Mouse (Mus musculus): ENCODE measurements around the gene Hdc. TPM values are rescaled to one million over a fixed set of nuclear protein-coding genes. Genes with fewer than 3 reads are reported as not detected.
A peak's percentile ranks its signal among the peaks of the same experiment; 100 is the strongest.

Gene Hdc
- total and polyA plus RNA-seq, 2 experiments, result 1.7 to 1.8 TPM

DNA sequence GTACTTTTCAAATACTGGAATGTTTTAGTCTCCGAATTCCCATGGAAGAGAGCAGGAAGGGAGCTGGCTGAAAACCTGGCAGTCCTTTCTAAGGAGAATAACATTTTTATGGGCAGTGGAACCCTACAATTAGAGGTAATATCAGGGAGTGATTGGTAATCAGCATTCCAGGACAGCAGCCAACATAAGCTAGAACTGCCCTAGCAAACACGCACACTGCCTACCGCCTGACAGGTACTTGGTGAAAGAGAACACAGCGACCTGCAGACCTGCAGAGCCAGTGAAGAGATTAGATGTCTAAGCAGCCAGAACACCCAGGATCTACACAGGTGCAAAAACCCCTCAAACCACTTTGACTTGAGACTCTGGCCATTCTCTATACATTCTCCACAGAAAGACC lies 46.4 kb downstream of the Hdc start:
- peak; percentile 59 for DNase-seq (ENCODE audit: extremely low read depth, low read depth, low spot score)
- Histone ChIP-seq H3K4me1 (ENCODE audit: control insufficient read depth, insufficient read depth, low read length) (peaks cover 15% of the 10 kb centered on the region), H3K36me3 (ENCODE audit: control insufficient read depth, insufficient read depth, low read length) (peaks cover 95% of the 10 kb centered on the region), H3K79me2 (ENCODE audit: control insufficient read depth, insufficient read depth, low read length) (no peaks in the 10 kb centered on the region), H3K27me3 (ENCODE audit: control insufficient read depth, insufficient read depth, low read length) (no peaks in the 10 kb centered on the region), H3K4me3 (ENCODE audit: insufficient read depth, low read depth, low read length) (no peak overlapping the region), H3K9ac (ENCODE audit: low read depth, low read length) (no peak overlapping the region), H3K27ac (replicated peaks; ENCODE audit: insufficient read depth, low read depth, low read length) (no peak overlapping the region)
- no peak for TF ChIP-seq CTCF (IDR thresholded peaks at IDR 0.05; ENCODE audit: low read depth, low read length)
- no peak for TF ChIP-seq POLR2A (IDR thresholded peaks at IDR 0.05; ENCODE audit: extremely low read depth, insufficient read depth, low read length)
- 35% methylated on average over 4 of the region's 4 CpGs for WGBS

DNA sequence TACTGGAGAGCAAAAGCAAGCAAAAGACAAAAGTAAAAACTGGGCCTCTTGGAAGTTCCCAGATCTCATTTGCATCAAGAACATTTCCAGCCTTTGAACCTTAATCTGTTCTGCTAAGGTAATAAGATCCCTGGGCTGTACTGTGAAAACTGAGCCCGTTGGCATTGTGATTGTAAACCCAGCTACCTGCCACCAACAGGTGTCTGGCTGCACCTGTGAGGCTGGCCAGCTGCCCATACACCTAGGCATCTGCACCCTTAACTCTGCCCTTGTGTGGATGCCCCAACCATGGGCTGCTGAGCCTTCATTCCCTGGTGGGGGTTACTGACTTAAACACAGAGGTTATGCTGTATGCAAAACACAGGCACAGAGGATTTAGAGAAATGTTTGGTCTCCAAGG lies 46.9 kb downstream of the Hdc start:
- DNase-seq (ENCODE audit: extremely low read depth, low read depth, low spot score), result no peak
- peaks cover 15% of the 10 kb centered on the region for H3K4me1 ChIP-seq (ENCODE audit: control insufficient read depth, insufficient read depth, low read length)
- H3K79me2 ChIP-seq (ENCODE audit: control insufficient read depth, insufficient read depth, low read length), result no peaks in the 10 kb centered on the region
- H3K27me3 ChIP-seq (ENCODE audit: control insufficient read depth, insufficient read depth, low read length), result no peaks in the 10 kb centered on the region
- H3K27ac ChIP-seq (replicated peaks; ENCODE audit: insufficient read depth, low read depth, low read length), result no peak overlapping the region
- TF ChIP-seq POLR2A (IDR thresholded peaks at IDR 0.05; ENCODE audit: extremely low read depth, insufficient read depth, low read length) (no peak), CTCF (IDR thresholded peaks at IDR 0.05; ENCODE audit: low read depth, low read length) (peak; percentile 3; the same call in 1 of the 2 replicates)
- no peak overlapping the region for H3K4me3 ChIP-seq (ENCODE audit: insufficient read depth, low read depth, low read length)
- WGBS, result 22% methylated on average over 1 of the region's 1 CpGs
- no peak overlapping the region for H3K9ac ChIP-seq (ENCODE audit: low read depth, low read length)
- H3K36me3 ChIP-seq (ENCODE audit: control insufficient read depth, insufficient read depth, low read length), result peaks cover 95% of the 10 kb centered on the region

DNA sequence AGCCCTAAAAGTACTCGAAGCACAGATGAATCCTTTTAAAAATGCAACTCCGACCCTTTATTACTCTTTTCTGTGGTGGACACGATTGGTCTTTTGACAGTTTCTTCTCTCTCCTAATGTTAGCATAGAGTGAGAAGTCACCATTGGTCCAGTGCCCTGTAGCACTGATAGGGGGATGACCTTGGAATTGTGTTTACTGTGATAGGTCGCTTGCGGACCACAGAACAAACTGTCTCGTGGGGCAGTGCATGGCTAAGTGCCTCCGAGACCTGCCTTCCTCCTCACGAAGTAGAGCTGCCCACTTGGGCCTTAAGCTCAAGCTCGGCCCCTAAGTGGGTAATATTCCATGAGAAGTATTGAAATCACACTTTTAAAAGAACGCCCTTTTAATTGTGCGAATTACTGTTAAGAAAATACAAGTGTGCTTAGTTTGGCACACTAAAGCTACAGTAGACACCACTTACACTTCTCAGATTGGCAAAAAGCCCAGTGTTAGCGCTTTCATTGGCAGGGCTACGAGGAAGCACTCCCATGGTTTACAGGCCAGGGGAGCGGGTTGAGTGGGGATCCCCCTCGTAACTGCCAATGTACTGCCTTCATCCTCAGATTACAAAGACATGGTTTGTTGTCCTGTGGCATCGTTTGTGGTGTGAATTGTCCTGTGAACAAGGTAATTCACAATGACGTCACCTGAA lies 55.5 kb downstream of the Hdc start:
- TF ChIP-seq POLR2A (IDR thresholded peaks at IDR 0.05; ENCODE audit: extremely low read depth, insufficient read depth, low read length), result no peak
- no peak for TF ChIP-seq CTCF (IDR thresholded peaks at IDR 0.05; ENCODE audit: low read depth, low read length)
- Histone ChIP-seq H3K9ac (ENCODE audit: low read depth, low read length) (no peak overlapping the region), H3K79me2 (ENCODE audit: control insufficient read depth, insufficient read depth, low read length) (peaks cover 16% of the 10 kb centered on the region; the same call in 1 of the 2 replicates), H3K4me1 (ENCODE audit: control insufficient read depth, insufficient read depth, low read length) (peaks cover 36% of the 10 kb centered on the region), H3K4me3 (ENCODE audit: insufficient read depth, low read depth, low read length) (no peak overlapping the region), H3K36me3 (ENCODE audit: control insufficient read depth, insufficient read depth, low read length) (peaks cover 93% of the 10 kb centered on the region), H3K27me3 (ENCODE audit: control insufficient read depth, insufficient read depth, low read length) (no peaks in the 10 kb centered on the region), H3K27ac (replicated peaks; ENCODE audit: insufficient read depth, low read depth, low read length) (peak overlapping the region; percentile 24)
- DNase-seq (ENCODE audit: extremely low read depth, low read depth, low spot score), result peak; percentile 82
- WGBS, result 17% methylated on average over 17 of the region's 17 CpGs

DNA sequence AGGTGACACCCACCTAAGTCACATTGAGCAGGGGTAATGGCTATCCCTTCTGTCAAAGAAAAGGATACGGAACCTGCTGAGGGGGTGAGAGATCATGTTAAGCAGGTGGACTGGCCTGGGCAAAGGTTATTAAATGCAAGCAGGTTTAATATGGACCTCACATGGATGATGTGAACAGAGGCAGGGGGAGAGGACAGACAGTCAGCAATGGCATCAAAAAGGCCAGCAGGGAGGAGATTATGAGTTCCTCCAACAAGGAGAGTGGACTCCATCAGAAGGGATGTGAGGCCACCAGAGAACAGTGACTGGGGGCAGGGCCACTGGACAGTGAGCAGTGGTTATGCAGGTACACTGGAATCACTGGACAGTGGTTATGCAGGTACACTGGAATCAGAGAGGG lies 59.0 kb downstream of the Hdc start:
- TF ChIP-seq CTCF (IDR thresholded peaks at IDR 0.05; ENCODE audit: low read depth, low read length) (no peak), POLR2A (IDR thresholded peaks at IDR 0.05; ENCODE audit: extremely low read depth, insufficient read depth, low read length) (no peak)
- H3K9ac ChIP-seq (ENCODE audit: low read depth, low read length), result peak overlapping the region; percentile 17
- peak; percentile 61 for DNase-seq (ENCODE audit: extremely low read depth, low read depth, low spot score)
- 33% methylated on average over 1 of the region's 1 CpGs for WGBS
- peaks cover 35% of the 10 kb centered on the region for H3K79me2 ChIP-seq (ENCODE audit: control insufficient read depth, insufficient read depth, low read length)
- H3K4me1 ChIP-seq (ENCODE audit: control insufficient read depth, insufficient read depth, low read length), result peaks cover 36% of the 10 kb centered on the region
- peaks cover 95% of the 10 kb centered on the region for H3K36me3 ChIP-seq (ENCODE audit: control insufficient read depth, insufficient read depth, low read length)
- H3K4me3 ChIP-seq (ENCODE audit: insufficient read depth, low read depth, low read length), result no peak overlapping the region
- H3K27me3 ChIP-seq (ENCODE audit: control insufficient read depth, insufficient read depth, low read length), result no peaks in the 10 kb centered on the region
- peak overlapping the region; percentile 31; the same call in 1 of the 2 replicates for H3K27ac ChIP-seq (replicated peaks; ENCODE audit: insufficient read depth, low read depth, low read length)

DNA sequence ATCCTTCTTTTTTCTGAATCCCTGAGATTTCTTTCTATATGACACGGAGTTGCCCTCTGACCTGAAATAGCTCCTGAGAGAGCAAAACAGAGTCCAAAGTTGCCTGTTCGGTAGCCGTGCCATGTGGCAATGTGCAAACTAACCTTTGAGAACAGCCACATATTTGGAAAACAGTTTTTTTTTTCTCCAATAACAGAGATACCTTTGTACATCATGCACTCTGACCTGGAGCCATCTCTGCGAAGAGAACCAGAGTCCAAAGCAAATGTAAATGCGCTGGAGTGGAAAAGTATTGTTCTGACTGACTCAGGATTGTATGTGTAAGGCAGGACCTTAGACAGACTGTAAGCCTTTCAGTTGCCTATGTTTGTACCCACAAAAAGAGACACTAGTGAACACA lies 63.6 kb downstream of the Hdc start:
- no peaks in the 10 kb centered on the region for H3K27me3 ChIP-seq (ENCODE audit: control insufficient read depth, insufficient read depth, low read length)
- peak overlapping the region; percentile 87 for H3K9ac ChIP-seq (ENCODE audit: low read depth, low read length)
- H3K79me2 ChIP-seq (ENCODE audit: control insufficient read depth, insufficient read depth, low read length), result peaks cover 43% of the 10 kb centered on the region
- peaks cover 27% of the 10 kb centered on the region for H3K4me1 ChIP-seq (ENCODE audit: control insufficient read depth, insufficient read depth, low read length)
- H3K27ac ChIP-seq (replicated peaks; ENCODE audit: insufficient read depth, low read depth, low read length), result peak overlapping the region; percentile 96
- H3K4me3 ChIP-seq (ENCODE audit: insufficient read depth, low read depth, low read length), result peak overlapping the region; percentile 96
- DNase-seq (ENCODE audit: extremely low read depth, low read depth, low spot score), result peak; percentile 97
- peaks cover 64% of the 10 kb centered on the region for H3K36me3 ChIP-seq (ENCODE audit: control insufficient read depth, insufficient read depth, low read length)
- WGBS, result 25% methylated on average over 5 of the region's 5 CpGs
- TF ChIP-seq CTCF (IDR thresholded peaks at IDR 0.05; ENCODE audit: low read depth, low read length) (no peak), POLR2A (IDR thresholded peaks at IDR 0.05; ENCODE audit: extremely low read depth, insufficient read depth, low read length) (no peak)

DNA sequence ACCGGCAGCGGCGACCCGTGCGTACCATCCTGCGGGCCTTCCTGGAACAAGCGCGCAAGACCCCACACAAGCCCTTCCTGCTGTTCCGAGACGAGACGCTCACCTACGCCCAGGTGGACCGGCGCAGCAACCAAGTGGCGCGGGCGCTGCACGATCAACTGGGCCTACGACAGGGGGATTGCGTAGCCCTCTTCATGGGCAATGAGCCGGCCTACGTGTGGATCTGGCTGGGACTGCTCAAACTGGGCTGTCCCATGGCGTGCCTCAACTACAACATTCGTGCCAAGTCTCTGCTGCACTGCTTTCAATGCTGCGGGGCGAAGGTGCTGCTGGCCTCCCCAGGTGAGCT lies 65.8 kb downstream of the Hdc start:
- DNase-seq (ENCODE audit: extremely low read depth, low read depth, low spot score), result no peak
- Histone ChIP-seq H3K27ac (replicated peaks; ENCODE audit: insufficient read depth, low read depth, low read length) (peak overlapping the region; percentile 96), H3K4me1 (ENCODE audit: control insufficient read depth, insufficient read depth, low read length) (peaks cover 16% of the 10 kb centered on the region), H3K4me3 (ENCODE audit: insufficient read depth, low read depth, low read length) (peak overlapping the region; percentile 96), H3K36me3 (ENCODE audit: control insufficient read depth, insufficient read depth, low read length) (peaks cover 43% of the 10 kb centered on the region), H3K9ac (ENCODE audit: low read depth, low read length) (peak overlapping the region; percentile 98), H3K27me3 (ENCODE audit: control insufficient read depth, insufficient read depth, low read length) (no peaks in the 10 kb centered on the region), H3K79me2 (ENCODE audit: control insufficient read depth, insufficient read depth, low read length) (peaks cover 35% of the 10 kb centered on the region)
- 2% methylated on average over 26 of the region's 26 CpGs for WGBS
- TF ChIP-seq CTCF (IDR thresholded peaks at IDR 0.05; ENCODE audit: low read depth, low read length) (no peak), POLR2A (IDR thresholded peaks at IDR 0.05; ENCODE audit: extremely low read depth, insufficient read depth, low read length) (0 out of 2 replicates have a peak, but pooled peaks have one; percentile 24)
